Mouse (Mus musculus) left cerebral cortex, adult 11 months (tissue): ENCODE data around the gene Nfu1.
"Not testable (repeated sequence)": the region's sequence is repeated elsewhere in the genome, so short reads cannot be mapped to it uniquely, and the experiment has no call there.

Source experiments
- DNase-seq: peaks from one replicate; pipeline ENCODE4 v3.0.0; 2022; ENCODE audit warnings: low spot score

Nfu1 gene

DNA sequence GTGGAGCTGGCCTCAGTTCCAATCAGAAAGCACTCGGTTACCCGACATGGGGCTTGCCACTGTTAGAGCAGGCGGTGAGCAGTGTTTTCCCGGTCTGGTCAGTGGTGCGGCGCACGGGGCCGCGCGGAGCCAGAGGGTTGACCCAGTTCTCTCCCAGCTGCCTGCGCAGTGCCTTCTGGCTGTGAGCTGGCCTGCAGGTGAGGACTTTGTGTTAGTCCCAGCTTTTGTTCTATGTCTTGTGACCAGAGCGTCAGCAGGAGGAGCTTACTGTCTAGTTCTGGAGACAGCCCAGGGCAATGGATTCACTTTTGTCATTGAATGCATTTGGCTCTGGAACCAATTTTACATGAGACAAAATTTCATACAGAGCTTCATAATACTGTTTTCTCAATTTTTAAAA, 12.8 kb downstream of the Nfu1 start:
- no peak for DNase-seq

DNA sequence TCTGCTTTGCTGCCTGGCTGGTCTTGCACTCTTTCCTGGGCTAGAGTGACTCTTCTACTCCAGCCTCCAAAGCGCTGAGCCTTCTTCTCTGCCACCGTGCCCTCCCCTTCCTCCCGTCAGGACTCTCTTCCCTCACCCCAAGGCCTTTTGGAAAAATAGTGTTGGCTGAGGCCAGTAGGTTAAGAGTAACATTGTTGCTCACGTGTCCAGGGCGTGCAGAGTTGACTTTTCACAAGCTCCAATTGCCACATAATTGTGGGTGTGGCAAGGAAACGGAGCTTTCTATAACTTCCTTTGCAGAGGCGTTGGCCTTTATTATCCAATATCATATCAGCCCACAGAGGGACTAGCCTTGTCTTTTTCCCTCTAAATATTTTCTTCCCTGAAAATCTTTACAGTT, 17.9 kb downstream of the Nfu1 start:
- DNase-seq = no peak

DNA sequence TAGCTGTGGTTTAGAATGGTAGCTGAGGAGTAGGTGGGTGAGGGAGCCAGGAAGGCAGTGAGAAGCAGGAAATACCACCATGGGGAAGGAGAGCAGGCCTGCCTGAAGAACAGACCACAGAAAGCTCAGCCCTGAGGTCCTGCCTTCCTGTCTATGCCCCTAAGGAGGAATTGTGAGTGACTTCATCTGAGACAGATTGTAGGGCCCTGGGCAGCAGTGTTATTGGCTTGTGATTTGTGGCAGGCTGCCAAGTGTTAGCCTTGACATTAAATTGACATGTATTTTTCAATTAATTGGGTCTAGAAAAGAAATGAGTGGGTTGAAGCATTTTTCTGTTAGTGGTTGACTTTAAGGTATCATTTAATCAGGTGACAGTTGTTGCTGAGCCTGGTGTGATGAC, 19.8 kb downstream of the Nfu1 start:
- no peak for DNase-seq

- DNase-seq = not testable (repeated sequence)
Observed at GRCm38 (mm10) chr6:87031310-87031709, 22.3 kb downstream of the Nfu1 start.

GRCm38 (mm10) chr6:87032401-87032800, 23.4 kb downstream of the Nfu1 start:
- no peak for DNase-seq

DNA sequence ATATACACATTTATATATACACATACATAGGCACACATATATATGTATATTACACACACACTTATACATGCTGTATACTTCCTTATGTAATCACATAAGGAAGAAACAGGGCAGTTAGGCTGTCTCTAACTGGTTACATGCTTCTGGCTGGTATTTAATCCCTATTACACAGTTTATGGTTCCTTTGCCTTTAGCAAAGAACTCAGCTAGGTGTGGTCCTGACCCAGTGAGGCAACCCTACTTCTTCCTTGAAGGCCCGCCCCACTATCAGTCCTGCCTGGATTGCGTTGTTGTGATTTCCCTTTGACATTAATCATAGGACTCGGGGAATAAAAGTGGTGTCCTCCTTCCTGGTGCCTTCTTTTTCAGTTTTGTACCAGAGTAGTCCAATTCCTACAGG, 25.4 kb downstream of the Nfu1 start:
- DNase-seq = no peak

- DNase-seq = no peak
Observed at GRCm38 (mm10) chr6:87037826-87038620, 29.0 kb downstream of the Nfu1 start.

- DNase-seq = no peak
Observed at GRCm38 (mm10) chr6:87039161-87039560, 30.1 kb downstream of the Nfu1 start.

DNA sequence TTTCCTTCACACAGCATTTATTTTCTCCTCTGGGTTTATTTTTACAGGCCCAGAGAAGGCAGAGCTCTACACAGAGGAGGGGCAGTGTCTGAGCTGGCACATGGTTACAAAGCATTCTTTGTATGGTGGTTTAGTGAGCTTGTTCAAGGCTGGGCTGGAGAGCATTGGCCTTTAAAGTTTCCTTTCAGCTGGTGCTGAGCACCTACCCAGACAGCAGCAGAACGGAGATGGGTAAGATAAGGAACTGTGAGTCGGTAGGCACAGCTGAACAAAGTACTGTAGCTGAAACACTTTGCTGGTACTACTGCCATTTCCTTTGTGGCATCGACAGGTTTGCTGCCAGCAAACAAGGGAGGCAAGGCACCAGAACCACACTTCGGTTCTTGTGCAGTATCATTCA, 31.9 kb downstream of the Nfu1 start:
- DNase-seq = no peak

- no peak for DNase-seq
Observed at GRCm38 (mm10) chr6:87041431-87041830, 32.4 kb downstream of the Nfu1 start.

DNA sequence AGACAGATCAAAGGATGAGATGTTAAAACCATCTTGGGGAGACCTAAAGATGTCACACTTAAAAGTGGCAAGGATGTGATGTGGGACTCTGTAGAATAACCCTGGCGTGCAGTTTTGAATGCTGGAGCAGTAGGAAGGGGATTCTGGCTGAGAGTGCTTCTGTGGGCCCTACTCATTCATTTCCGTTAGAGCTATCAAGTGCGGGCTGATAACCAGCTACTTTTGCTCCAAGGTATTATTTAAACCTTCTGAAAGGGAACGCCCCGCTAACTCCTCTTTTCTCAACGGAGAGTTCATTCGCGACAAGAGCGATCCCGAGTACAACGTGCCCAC, 32.9 kb downstream of the Nfu1 start:
- DNase-seq = no peak

DNA sequence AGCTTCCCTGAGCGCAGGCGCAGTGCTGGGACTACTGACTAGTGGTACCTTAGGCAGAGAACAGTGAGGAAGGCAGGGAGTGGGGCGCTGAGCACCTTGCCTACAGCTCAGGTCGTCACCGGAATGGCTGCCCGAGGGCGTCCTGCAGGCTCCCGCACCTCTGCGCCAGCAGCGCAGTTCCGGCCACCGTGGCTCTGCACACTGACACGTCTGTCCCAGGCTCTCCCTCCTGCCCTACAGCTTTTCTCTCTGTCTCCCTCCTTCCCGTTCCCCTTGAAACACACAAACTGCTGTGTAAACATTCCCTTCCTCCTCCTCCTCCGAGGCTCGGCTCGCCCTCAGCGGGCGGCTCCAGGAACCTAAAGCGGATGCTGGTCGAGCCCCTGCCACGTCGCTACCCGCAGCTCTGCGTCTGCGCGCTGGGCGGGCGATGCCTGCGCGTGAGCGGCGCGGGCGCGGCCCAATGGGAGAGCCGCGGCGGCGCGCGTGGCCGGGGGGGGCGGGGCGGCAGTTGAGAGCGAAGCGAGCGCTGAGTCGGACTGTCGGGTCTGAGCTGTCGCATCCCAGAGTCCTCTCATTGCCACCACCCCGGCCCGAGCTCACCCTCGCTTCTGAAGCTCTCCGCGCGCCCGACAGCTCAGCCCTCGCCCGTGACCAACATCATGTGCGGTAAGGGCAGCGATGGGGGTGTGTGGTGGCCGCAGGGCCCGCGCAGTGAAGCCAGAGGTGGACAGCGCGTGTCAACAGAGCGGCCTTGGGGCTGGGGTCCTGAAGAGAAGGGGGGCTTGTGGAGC, 33.5 kb downstream of the Nfu1 start, which contains the start of gene Gfpt1:
TSS of gene Gfpt1 (plus strand) at position 510 of the 794 bp plus-strand sequence.
- DNase-seq = peak; percentile 91

DNA sequence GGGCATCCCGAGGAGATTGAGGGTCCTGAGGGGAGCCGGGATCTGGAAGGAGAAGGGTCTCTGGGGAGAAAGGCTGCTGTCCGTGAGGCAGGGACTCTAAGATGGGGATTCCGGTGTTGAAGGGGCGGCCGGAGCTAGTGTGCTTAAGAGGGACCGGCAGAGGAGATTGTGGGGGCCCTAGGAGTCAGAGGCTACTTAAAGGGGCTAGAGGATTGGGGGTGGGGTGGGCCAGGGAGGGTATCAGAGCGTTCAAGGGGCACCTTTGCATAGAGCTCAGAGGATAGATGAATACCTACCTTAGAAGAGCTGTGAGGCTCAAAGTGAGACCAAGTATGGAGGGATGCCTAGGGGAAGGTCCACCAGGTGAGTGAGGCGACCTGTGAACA, 34.1 kb downstream of the Nfu1 start:
- no peak for DNase-seq

GRCm38 (mm10) chr6:87044895-87045294, 35.9 kb downstream of the Nfu1 start:
- DNase-seq = no peak

- no peak for DNase-seq
Observed at GRCm38 (mm10) chr6:87045507-87045906, 36.5 kb downstream of the Nfu1 start.

- DNase-seq = not testable (repeated sequence)
Observed at GRCm38 (mm10) chr6:87048712-87049111, 39.7 kb downstream of the Nfu1 start.

DNA sequence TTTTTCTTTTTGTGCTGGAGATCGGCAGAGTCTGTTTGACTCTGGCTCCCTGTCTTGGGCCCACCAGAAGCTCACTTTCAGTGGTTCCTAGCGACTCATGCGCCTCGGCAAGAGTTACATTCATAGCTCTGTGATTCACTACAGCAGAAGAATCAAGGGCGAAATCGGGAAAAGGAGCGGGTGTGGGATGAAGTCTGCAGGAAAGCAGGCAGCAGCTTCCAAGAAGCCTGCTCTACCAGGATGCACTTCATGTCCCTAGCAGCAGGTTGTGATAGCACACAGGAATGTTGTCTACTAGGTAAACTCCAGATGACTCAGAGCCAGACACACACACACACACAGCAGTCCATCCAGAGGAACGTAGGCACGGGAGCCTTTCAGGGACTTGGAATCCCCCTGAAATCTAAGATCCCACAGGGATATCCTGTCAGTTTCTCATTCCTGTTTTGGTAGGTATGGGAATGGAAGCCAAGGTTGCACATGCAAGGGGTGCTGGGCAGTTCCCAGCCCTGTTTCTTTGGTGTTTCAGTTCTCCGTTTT, 42.9 kb downstream of the Nfu1 start:
- peak; percentile 14 for DNase-seq

GRCm38 (mm10) chr6:87054193-87054592, 45.2 kb downstream of the Nfu1 start:
- no peak for DNase-seq

- no peak for DNase-seq
Observed at GRCm38 (mm10) chr6:87059754-87060153, 50.7 kb downstream of the Nfu1 start.

GRCm38 (mm10) chr6:87063586-87063985, 54.5 kb downstream of the Nfu1 start:
- no peak for DNase-seq

GRCm38 (mm10) chr6:87068209-87068608, 59.2 kb downstream of the Nfu1 start:
- DNase-seq = no peak

- DNase-seq = no peak
Observed at GRCm38 (mm10) chr6:87069195-87069900, 60.3 kb downstream of the Nfu1 start.

DNA sequence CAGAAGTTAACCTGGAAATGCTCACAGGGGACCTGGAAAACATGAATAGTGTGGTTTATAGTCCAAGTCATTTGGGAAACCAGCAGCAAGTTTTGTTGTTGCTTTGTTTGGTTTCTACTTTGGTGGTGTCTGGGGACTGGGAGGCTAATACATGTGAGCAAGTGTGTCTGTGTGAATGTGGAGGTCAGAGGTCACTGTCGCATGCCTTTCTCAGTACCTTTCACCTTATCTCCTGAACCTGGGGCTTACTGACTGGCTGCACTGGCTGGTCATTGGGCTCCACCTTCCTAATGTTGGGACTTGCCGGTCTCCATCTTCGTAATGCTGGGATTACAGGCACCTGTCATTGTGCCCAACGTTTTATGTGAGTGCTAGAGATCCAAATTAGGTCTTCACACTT, 61.6 kb downstream of the Nfu1 start:
- no peak for DNase-seq
